Mouse (Mus musculus) myocyte (in vitro differentiated cells): ENCODE data around the gene Mms22l. TPM values are rescaled to one million over a fixed set of nuclear protein-coding genes. Genes with fewer than 3 reads are reported as not detected.

ENCODE experiments used
- H3K27me3 ChIP-seq: one replicate; pipeline ENCODE4 v1.6.1; 2011; ENCODE audit not compliant: control insufficient read depth, insufficient read depth, insufficient read length
- H3K36me3 ChIP-seq: one replicate; pipeline ENCODE4 v1.6.1; 2011; ENCODE audit not compliant: control insufficient read depth, insufficient read depth
- H3K4me2 ChIP-seq: one replicate; pipeline ENCODE4 v1.6.1; 2011; ENCODE audit warnings: low read depth, control low read depth
- H3K4me3 ChIP-seq: one replicate; pipeline ENCODE4 v1.5.1; 2011; ENCODE audit warnings: mild to moderate bottlenecking, control low read depth, moderate library complexity
- H3K79me2 ChIP-seq: one replicate; pipeline ENCODE4 v1.6.1; 2011; ENCODE audit not compliant: control insufficient read depth, insufficient read depth
- H3ac ChIP-seq: one replicate; pipeline ENCODE4 v1.6.1; 2011; ENCODE audit not compliant: control insufficient read depth, insufficient read length
- CEBPB ChIP-seq: IDR thresholded peaks from 2 replicates; pipeline ENCODE4 v1.6.1; 2011; ENCODE audit warnings: mild to moderate bottlenecking, moderate library complexity; ENCODE audit not compliant: poor library complexity, insufficient read depth, severe bottlenecking
- E2F4 ChIP-seq: IDR thresholded peaks from one replicate; pipeline ENCODE4 v1.6.1; 2011; ENCODE audit warnings: mild to moderate bottlenecking, control low read depth, moderate library complexity; ENCODE audit not compliant: insufficient read depth
- MAX ChIP-seq: IDR thresholded peaks from one replicate; pipeline ENCODE4 v1.6.1; 2011; ENCODE audit warnings: low read depth, mild to moderate bottlenecking, control low read depth
- MYOD1 ChIP-seq, 3 experiments: IDR thresholded peaks; one replicate each; pipeline ENCODE4 v1.6.1; 2011; ENCODE audit warnings: control low read depth in 2 of 3, low read depth in 2 of 3, mild to moderate bottlenecking in 2 of 3, moderate library complexity in 1 of 3; ENCODE audit not compliant: insufficient read length in 2 of 3, control insufficient read depth in 1 of 3
- MYOG ChIP-seq, 3 experiments: IDR thresholded peaks; one replicate each; pipeline ENCODE4 v1.6.1; 2011; ENCODE audit warnings: control low read depth in 2 of 3, low read depth in 2 of 3, mild to moderate bottlenecking in 2 of 3; ENCODE audit not compliant: insufficient read length in 2 of 3, control insufficient read depth in 1 of 3, insufficient read depth in 1 of 3
- POLR2A ChIP-seq: IDR thresholded peaks from one replicate; pipeline ENCODE4 v1.6.1; 2011; ENCODE audit warnings: low read depth, mild to moderate bottlenecking, control low read depth, moderate library complexity; ENCODE audit not compliant: insufficient read length
- POLR2AphosphoS2 ChIP-seq: IDR thresholded peaks from one replicate; pipeline ENCODE4 v1.6.1; 2011; ENCODE audit warnings: low read depth, control low read depth; ENCODE audit not compliant: insufficient read length
- REST ChIP-seq: IDR thresholded peaks from one replicate; pipeline ENCODE4 v1.6.1; 2011; ENCODE audit warnings: mild to moderate bottlenecking, control low read depth, moderate library complexity; ENCODE audit not compliant: insufficient read depth, insufficient read length
- SRF ChIP-seq: IDR thresholded peaks from one replicate; pipeline ENCODE4 v1.6.1; 2011; ENCODE audit warnings: low read depth; ENCODE audit not compliant: control insufficient read depth, insufficient read length
- TCF12 ChIP-seq: IDR thresholded peaks from one replicate; pipeline ENCODE4 v1.6.1; 2011; ENCODE audit warnings: mild to moderate bottlenecking, control low read depth; ENCODE audit not compliant: poor library complexity, insufficient read depth, severe bottlenecking
- TCF3 ChIP-seq: IDR thresholded peaks from one replicate; pipeline ENCODE4 v1.6.1; 2011; ENCODE audit warnings: low read depth, control low read depth; ENCODE audit not compliant: insufficient read length
- USF1 ChIP-seq: IDR thresholded peaks from one replicate; pipeline ENCODE4 v1.6.1; 2011; ENCODE audit warnings: low read depth, mild to moderate bottlenecking, control low read depth, moderate library complexity
- polyA plus RNA-seq: library from polyadenylated mRNA; unstranded; fragments of >200 nt; fragmentation: generic; extraction: Trizol; gene quantifications from one replicate; pipeline ENCODE4 v1.2.1, GENCODE M21; 2012; ENCODE audit warnings: missing spikeins

The Mms22l gene
- polyA plus RNA-seq, 1 experiment: 3.9 TPM

GRCm38 (mm10) chr4:24609085-24609484 is 112.8 kb downstream of the Mms22l start:
- H3K4me3 ChIP-seq: no peak overlapping the region
- H3K36me3 ChIP-seq: no peaks in the 10 kb centered on the region
- TF ChIP-seq CEBPB (no peak), MYOG (IDR thresholded peaks at IDR 0.05; ENCODE audit: control insufficient read depth in 1 of 3, insufficient read depth in 1 of 3, insufficient read length in 2 of 3, low read depth in 2 of 3) (no peak), TCF3 (no peak), MYOD1 (IDR thresholded peaks at IDR 0.05; ENCODE audit: control insufficient read depth in 1 of 3, insufficient read length in 2 of 3, low read depth in 2 of 3) (no peak), USF1 (no peak), E2F4 (no peak), POLR2AphosphoS2 (no peak), MAX (no peak), SRF (no peak), POLR2A (no peak), TCF12 (no peak), REST (no peak)
- H3K4me2 ChIP-seq: no peak overlapping the region
- no peaks in the 10 kb centered on the region for H3K79me2 ChIP-seq
- H3ac ChIP-seq: no peak overlapping the region
- H3K27me3 ChIP-seq: no peaks in the 10 kb centered on the region

- Histone ChIP-seq H3K27me3 (no peaks in the 10 kb centered on the region), H3K4me2 (no peak overlapping the region), H3K79me2 (no peaks in the 10 kb centered on the region), H3ac (no peak overlapping the region), H3K4me3 (no peak overlapping the region), H3K36me3 (no peaks in the 10 kb centered on the region)
- TF ChIP-seq CEBPB (no peak), MYOG (IDR thresholded peaks at IDR 0.05; ENCODE audit: control insufficient read depth in 1 of 3, insufficient read depth in 1 of 3, insufficient read length in 2 of 3, low read depth in 2 of 3) (no peak), E2F4 (no peak), MYOD1 (IDR thresholded peaks at IDR 0.05; ENCODE audit: control insufficient read depth in 1 of 3, insufficient read length in 2 of 3, low read depth in 2 of 3) (no peak), MAX (no peak), USF1 (no peak), REST (no peak)
Observed at GRCm38 (mm10) chr4:24609564-24609963, 113.3 kb downstream of the Mms22l start.

- no peak overlapping the region for H3K4me2 ChIP-seq
- H3K79me2 ChIP-seq: no peaks in the 10 kb centered on the region
- H3K4me3 ChIP-seq: no peak overlapping the region
- TF ChIP-seq MAX: no peak
- no peak for TF ChIP-seq TCF12
- no peak for TF ChIP-seq REST
- TF ChIP-seq MYOD1 (IDR thresholded peaks at IDR 0.05; ENCODE audit: control insufficient read depth in 1 of 3, insufficient read length in 2 of 3, low read depth in 2 of 3): no peak
- TF ChIP-seq E2F4: no peak
- no peak for TF ChIP-seq USF1
- TF ChIP-seq TCF3: no peak
- TF ChIP-seq SRF: no peak
- no peak for TF ChIP-seq POLR2AphosphoS2
- H3ac ChIP-seq: no peak overlapping the region
- H3K36me3 ChIP-seq: no peaks in the 10 kb centered on the region
- no peaks in the 10 kb centered on the region for H3K27me3 ChIP-seq
Observed at GRCm38 (mm10) chr4:24620005-24620404, 123.8 kb downstream of the Mms22l start.

GRCm38 (mm10) chr4:24620440-24620839 is 124.2 kb downstream of the Mms22l start:
- H3K4me3 ChIP-seq: no peak overlapping the region
- no peak overlapping the region for H3ac ChIP-seq
- TF ChIP-seq USF1: no peak
- TF ChIP-seq POLR2A: no peak
- no peak for TF ChIP-seq TCF12
- no peak for TF ChIP-seq E2F4
- no peak for TF ChIP-seq MYOG (IDR thresholded peaks at IDR 0.05; ENCODE audit: control insufficient read depth in 1 of 3, insufficient read depth in 1 of 3, insufficient read length in 2 of 3, low read depth in 2 of 3)
- no peak for TF ChIP-seq POLR2AphosphoS2
- no peak for TF ChIP-seq SRF
- no peak for TF ChIP-seq MAX
- H3K27me3 ChIP-seq: no peaks in the 10 kb centered on the region
- no peak overlapping the region for H3K4me2 ChIP-seq
- no peaks in the 10 kb centered on the region for H3K36me3 ChIP-seq
- H3K79me2 ChIP-seq: no peaks in the 10 kb centered on the region

DNA sequence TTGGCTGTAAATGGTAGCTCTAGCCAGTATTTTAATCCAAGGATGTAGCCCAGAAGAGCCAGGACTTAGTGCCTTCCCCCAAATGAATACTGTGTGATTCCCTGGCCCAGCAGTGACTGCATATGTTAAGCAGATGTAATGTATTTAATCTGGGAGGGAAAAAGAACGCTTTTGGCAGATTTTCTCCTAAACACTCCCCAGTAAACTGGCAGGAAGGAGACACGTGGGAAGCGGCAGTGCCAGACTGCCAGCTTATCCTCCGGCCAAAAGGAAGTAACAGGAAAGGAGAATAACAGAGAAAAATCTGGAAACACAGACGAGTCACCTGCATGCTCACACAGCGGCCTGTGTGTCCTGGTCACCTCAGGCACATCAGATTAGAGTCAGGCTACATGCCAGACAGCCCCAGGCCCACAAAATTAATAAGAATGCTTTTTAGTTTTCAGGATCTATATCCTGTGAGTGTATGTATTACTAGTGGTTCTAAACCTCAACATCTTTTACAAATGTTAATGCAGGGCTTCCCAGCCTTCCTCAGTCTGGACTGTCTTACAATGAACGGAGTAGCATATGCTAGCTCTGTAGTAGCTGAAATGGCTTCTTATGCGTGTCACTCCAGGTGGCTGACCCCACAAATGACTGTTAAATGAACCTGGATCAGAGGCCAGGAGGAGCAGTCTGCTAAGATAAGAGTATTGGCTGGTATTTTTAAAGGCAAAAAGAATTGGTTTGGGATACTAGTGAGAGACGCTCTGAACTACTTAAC is 125.4 kb downstream of the Mms22l start:
- Histone ChIP-seq H3K4me2 (no peak overlapping the region), H3K79me2 (no peaks in the 10 kb centered on the region), H3K4me3 (no peak overlapping the region), H3ac (no peak overlapping the region), H3K36me3 (no peaks in the 10 kb centered on the region), H3K27me3 (no peaks in the 10 kb centered on the region)
- no peak for TF ChIP-seq POLR2AphosphoS2
- no peak for TF ChIP-seq CEBPB
- TF ChIP-seq MYOD1 (IDR thresholded peaks at IDR 0.05; ENCODE audit: control insufficient read depth in 1 of 3, insufficient read length in 2 of 3, low read depth in 2 of 3): no peak
- no peak for TF ChIP-seq TCF12
